Mouse (Mus musculus) intestine, embryonic 15.5 days (tissue): ENCODE measurements around the gene Ermap. TPM values are rescaled to one million over a fixed set of nuclear protein-coding genes. Genes with fewer than 3 reads are reported as not detected.

Experiments
- ATAC-seq: fragments of 200-750 bp; cut with Nextera tagmentation; 2 replicates; pipeline ENCODE4 v1.8.0; 2017; ENCODE audit warnings: moderate TSS enrichment, moderate library complexity
- H3K27ac ChIP-seq: fragments of 300-500 bp; sonication (generic); 2 replicates; pipeline ENCODE4 v1.5.1; 2015; ENCODE audit warnings: mild to moderate bottlenecking, inconsistent platforms
- H3K27me3 ChIP-seq: fragments of 300-500 bp; sonication (generic); replicated peaks from 2 replicates; pipeline ENCODE4 v1.6.1; 2015; ENCODE audit warnings: inconsistent platforms
- H3K36me3 ChIP-seq: fragments of 300-500 bp; sonication (generic); 2 replicates; pipeline ENCODE4 v1.6.1; 2015; ENCODE audit warnings: inconsistent platforms
- H3K4me1 ChIP-seq: fragments of 300-500 bp; sonication (generic); replicated peaks from 2 replicates; pipeline ENCODE4 v1.6.1; 2015; ENCODE audit warnings: inconsistent platforms
- H3K4me2 ChIP-seq: fragments of 300-500 bp; sonication (generic); replicated peaks from 2 replicates; pipeline ENCODE4 v1.6.1; 2015; ENCODE audit warnings: mild to moderate bottlenecking, inconsistent platforms
- H3K4me3 ChIP-seq: fragments of 300-500 bp; sonication (generic); replicated peaks from 2 replicates; pipeline ENCODE4 v1.5.1; 2015; ENCODE audit warnings: inconsistent platforms
- H3K9ac ChIP-seq: fragments of 300-500 bp; sonication (generic); 2 replicates; pipeline ENCODE4 v1.6.1; 2015; ENCODE audit warnings: inconsistent platforms
- H3K9me3 ChIP-seq: fragments of 300-500 bp; sonication (generic); 2 replicates; pipeline ENCODE4 v1.6.1; 2016; ENCODE audit warnings: inconsistent platforms
- WGBS: fragments of 180-500 bp; shearing (Covaris S2); methylation state at CpG from one replicate; pipeline ENCODE4 v1.1.7; 2015; 5-methylcytosine and 5-hydroxymethylcytosine counted together
- polyA plus RNA-seq: library from polyadenylated mRNA; unstranded; fragments of >200 nt; fragmentation: Nextera tagmentation; extraction: Ambion mirVana; gene quantifications from 2 replicates; pipeline ENCODE4 v1.2.1, GENCODE M21; 2015

Gene Ermap
- polyA plus RNA-seq: 5.4 and 5.6 TPM in 2 replicates

GRCm38 (mm10) chr4:119189864-119190263, at the start of gene Ermap:
Gene Ermap, minus strand, starts transcription at chr4:119190011.
- no peak; the same call in 1 of the 2 replicates for ATAC-seq
- H3K27me3 ChIP-seq: no peaks in the 10 kb centered on the region
- WGBS: 63% methylated on average over 6 of the region's 6 CpGs

DNA sequence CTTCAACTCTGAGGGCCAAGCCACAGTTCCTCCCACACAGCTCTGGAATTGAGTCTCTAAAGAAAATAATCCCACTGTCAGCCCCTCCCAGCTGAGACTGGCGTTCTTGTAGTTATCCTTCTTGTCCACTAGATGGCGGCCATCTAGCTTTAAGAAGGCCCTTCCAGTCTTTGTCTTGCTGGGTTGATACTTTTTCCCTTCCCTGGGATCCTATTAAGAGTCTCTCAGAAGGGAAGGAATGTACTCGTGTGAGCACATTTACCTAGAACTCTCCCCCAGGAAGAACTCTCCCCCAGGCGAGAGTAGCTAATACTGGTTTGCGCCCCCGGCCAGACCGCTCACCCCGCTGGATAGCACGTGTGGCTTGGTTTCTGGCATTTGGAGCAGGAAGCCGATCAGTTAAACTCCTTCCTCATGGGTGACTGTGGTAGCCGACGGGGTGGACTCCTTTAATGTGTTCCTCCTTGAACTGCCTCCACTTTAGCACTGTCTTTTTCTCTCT, 49.4 kb upstream of the Ermap start:
- Histone ChIP-seq H3K27ac (no peak overlapping the region), H3K4me2 (peak overlapping the region; percentile 34; the same call in 1 of the 2 replicates), H3K36me3 (peaks cover 13% of the 10 kb centered on the region; the same call in 1 of the 2 replicates), H3K9me3 (no peaks in the 10 kb centered on the region), H3K9ac (no peak overlapping the region), H3K27me3 (no peaks in the 10 kb centered on the region), H3K4me1 (0 out of 2 replicates have a peak, but pooled peaks cover 4% of the 10 kb centered on the region), H3K4me3 (no peak overlapping the region)
- peak; percentile 64 for ATAC-seq
- 39% methylated on average over 12 of the region's 12 CpGs for WGBS

More at GRCm38 (mm10) chr4:119189864-119190263, at the start of gene Ermap:
- H3K9me3 ChIP-seq: no peaks in the 10 kb centered on the region
- H3K36me3 ChIP-seq: no peaks in the 10 kb centered on the region
- H3K9ac ChIP-seq: no peak within 1 kb of the TSS
- H3K4me2 ChIP-seq: no peak within 1 kb of the TSS
- no peak within 1 kb of the TSS for H3K4me3 ChIP-seq
- no peaks in the 10 kb centered on the region for H3K4me1 ChIP-seq
- no peak within 1 kb of the TSS for H3K27ac ChIP-seq

- Histone ChIP-seq H3K27me3 (no peaks in the 10 kb centered on the region), H3K36me3 (peaks cover 13% of the 10 kb centered on the region; the same call in 1 of the 2 replicates), H3K4me3 (no peak overlapping the region), H3K9ac (no peak overlapping the region), H3K27ac (no peak overlapping the region), H3K9me3 (no peaks in the 10 kb centered on the region), H3K4me2 (no peak overlapping the region), H3K4me1 (0 out of 2 replicates have a peak, but pooled peaks cover 4% of the 10 kb centered on the region)
- ATAC-seq: no peak
- WGBS: 82% methylated on average over 3 of the region's 3 CpGs
These were observed 48.9 kb upstream of the Ermap start for GRCm38 (mm10) chr4:119238661-119239060.

- 74% methylated on average over 3 of the region's 3 CpGs for WGBS
- peaks cover 8% of the 10 kb centered on the region; the same call in 1 of the 2 replicates for H3K36me3 ChIP-seq
- H3K27ac ChIP-seq: no peak overlapping the region
- no peak for ATAC-seq
- peak overlapping the region; percentile 68; the same call in 1 of the 2 replicates for H3K4me3 ChIP-seq
- H3K4me2 ChIP-seq: peak overlapping the region; percentile 79
- 0 out of 2 replicates have a peak, but pooled peaks cover 7% of the 10 kb centered on the region for H3K4me1 ChIP-seq
- H3K9me3 ChIP-seq: no peaks in the 10 kb centered on the region
- H3K27me3 ChIP-seq: no peaks in the 10 kb centered on the region
- peak overlapping the region; percentile 62; the same call in 1 of the 2 replicates for H3K9ac ChIP-seq
These were observed 44.5 kb upstream of the Ermap start for GRCm38 (mm10) chr4:119234348-119234747.

- Histone ChIP-seq H3K27me3 (no peaks in the 10 kb centered on the region), H3K36me3 (peaks cover 8% of the 10 kb centered on the region; the same call in 1 of the 2 replicates), H3K4me3 (peak overlapping the region; percentile 68), H3K4me2 (peak overlapping the region; percentile 79), H3K9me3 (no peaks in the 10 kb centered on the region), H3K27ac (peak overlapping the region; percentile 54), H3K9ac (peak overlapping the region; percentile 62), H3K4me1 (0 out of 2 replicates have a peak, but pooled peaks cover 7% of the 10 kb centered on the region)
- WGBS: under 1% methylated on average over 36 of the region's 36 CpGs
- peak; percentile 61 for ATAC-seq
These were observed 43.6 kb upstream of the Ermap start for GRCm38 (mm10) chr4:119233256-119233901.

DNA sequence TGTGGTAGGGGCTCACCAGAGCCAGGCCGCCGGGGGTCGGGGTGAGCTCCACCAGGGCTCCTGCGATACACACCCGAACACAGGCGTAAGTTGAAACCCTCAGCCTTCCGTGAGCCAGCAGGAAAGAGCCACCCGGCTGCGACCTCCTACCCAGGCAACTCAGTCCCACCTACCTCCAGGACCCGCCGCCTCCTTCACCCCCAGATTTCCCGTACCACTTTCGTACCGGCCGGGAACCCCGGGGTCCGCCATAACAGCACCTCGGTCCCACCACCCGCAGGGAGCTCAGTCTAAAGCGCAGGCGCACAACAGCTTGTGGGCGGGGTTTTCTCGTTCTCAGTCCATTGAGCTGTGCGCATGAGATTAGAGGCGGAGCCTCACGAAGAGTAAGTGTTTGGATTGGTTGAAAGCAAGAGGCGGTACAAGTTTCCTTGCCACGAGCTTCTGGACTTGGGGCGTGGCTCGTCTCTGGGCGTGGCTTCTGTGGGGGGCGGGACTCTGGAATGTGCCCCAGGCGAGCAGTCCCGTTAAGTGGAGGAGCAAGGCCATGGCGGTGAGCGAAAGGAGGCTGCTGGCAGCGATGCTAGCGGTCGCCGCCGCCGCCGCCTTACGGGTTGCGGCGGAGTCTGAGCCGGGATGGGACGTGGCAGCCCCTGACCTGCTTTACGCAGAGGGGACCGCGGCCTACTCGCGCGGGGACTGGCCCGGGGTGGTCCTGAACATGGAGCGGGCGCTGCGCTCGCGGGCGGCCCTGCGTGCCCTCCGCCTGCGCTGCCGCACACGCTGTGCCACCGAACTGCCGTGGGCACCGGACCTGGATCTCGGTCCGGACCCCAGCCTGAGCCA, 42.8 kb upstream of the Ermap start, which contains the start of the genes AU022252 and P3h1:
Gene AU022252 (minus strand): TSS at position 303 of the 846 bp plus-strand sequence.
Gene P3h1 (plus strand): TSS at position 506 of the 846 bp plus-strand sequence.
- Histone ChIP-seq H3K4me3 (peak within 1 kb of the TSS; percentile 68), H3K27ac (peak within 1 kb of the TSS; percentile 54), H3K36me3 (peaks cover 10% of the 10 kb centered on the region; the same call in 1 of the 2 replicates), H3K9ac (peak within 1 kb of the TSS; percentile 82), H3K4me2 (peak within 1 kb of the TSS; percentile 79), H3K27me3 (no peaks in the 10 kb centered on the region), H3K4me1 (0 out of 2 replicates have a peak, but pooled peaks cover 7% of the 10 kb centered on the region), H3K9me3 (no peaks in the 10 kb centered on the region)
- under 1% methylated on average over 71 of the region's 71 CpGs for WGBS
- ATAC-seq: peak; percentile 98

GRCm38 (mm10) chr4:119226751-119227150, 36.9 kb upstream of the Ermap start:
- no peak overlapping the region for H3K4me2 ChIP-seq
- H3K4me3 ChIP-seq: no peak overlapping the region
- 0 out of 2 replicates have a peak, but pooled peaks cover 2% of the 10 kb centered on the region for H3K4me1 ChIP-seq
- H3K9ac ChIP-seq: no peak overlapping the region
- no peak overlapping the region for H3K27ac ChIP-seq
- no peak for ATAC-seq
- no peaks in the 10 kb centered on the region for H3K27me3 ChIP-seq
- 94% methylated on average over 11 of the region's 11 CpGs for WGBS
- H3K36me3 ChIP-seq: peaks cover 24% of the 10 kb centered on the region
- H3K9me3 ChIP-seq: no peaks in the 10 kb centered on the region

DNA sequence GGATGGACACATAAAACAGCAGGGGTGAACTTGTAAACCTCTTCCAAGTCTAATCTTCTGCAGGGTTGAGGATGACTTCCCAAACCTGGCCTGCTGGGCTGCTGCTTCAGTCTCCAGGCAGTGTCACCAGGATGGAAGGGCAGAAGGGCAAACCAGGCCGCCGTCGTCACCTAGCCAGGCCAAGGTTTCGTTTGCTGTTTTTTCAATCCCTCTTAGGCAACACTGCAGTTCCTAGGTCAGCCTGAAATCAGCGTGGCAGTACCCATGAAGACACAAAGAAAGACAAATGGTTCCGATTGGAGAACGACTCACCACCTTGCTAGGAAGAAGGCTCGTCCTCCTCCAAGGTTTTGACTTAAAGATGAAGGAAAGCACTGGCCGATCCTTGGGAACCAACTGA, 35.9 kb upstream of the Ermap start:
- Histone ChIP-seq H3K36me3 (peaks cover 24% of the 10 kb centered on the region), H3K9ac (no peak overlapping the region), H3K27ac (no peak overlapping the region), H3K27me3 (no peaks in the 10 kb centered on the region), H3K4me2 (no peak overlapping the region), H3K9me3 (no peaks in the 10 kb centered on the region), H3K4me3 (no peak overlapping the region), H3K4me1 (no peaks in the 10 kb centered on the region)
- no peak for ATAC-seq
- WGBS: 91% methylated on average over 9 of the region's 9 CpGs

DNA sequence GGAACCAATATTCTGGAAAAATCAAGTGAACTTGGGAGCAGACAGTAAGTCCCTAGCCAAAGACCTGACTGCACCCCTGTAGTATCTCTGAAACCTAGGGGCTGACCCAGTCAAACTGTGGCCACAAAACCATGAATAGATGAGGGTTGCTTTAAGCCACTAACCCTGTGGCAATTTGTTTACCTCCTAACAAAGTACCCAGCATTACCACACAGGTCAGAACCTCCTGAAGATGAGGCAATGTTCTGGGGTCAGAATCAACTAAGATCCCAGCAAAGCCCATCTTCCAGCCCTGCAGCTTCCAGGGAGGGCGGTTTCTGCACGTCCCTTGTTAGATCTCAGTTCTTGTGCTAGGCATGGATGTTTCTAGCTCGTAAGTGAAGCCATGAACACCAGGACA, 34.7 kb upstream of the Ermap start:
- no peaks in the 10 kb centered on the region for H3K4me1 ChIP-seq
- no peak overlapping the region for H3K27ac ChIP-seq
- no peak overlapping the region for H3K4me3 ChIP-seq
- no peaks in the 10 kb centered on the region for H3K27me3 ChIP-seq
- no peak overlapping the region for H3K9ac ChIP-seq
- no peak for ATAC-seq
- 92% methylated on average over 3 of the region's 3 CpGs for WGBS
- no peaks in the 10 kb centered on the region for H3K9me3 ChIP-seq
- H3K4me2 ChIP-seq: no peak overlapping the region
- H3K36me3 ChIP-seq: peaks cover 24% of the 10 kb centered on the region

DNA sequence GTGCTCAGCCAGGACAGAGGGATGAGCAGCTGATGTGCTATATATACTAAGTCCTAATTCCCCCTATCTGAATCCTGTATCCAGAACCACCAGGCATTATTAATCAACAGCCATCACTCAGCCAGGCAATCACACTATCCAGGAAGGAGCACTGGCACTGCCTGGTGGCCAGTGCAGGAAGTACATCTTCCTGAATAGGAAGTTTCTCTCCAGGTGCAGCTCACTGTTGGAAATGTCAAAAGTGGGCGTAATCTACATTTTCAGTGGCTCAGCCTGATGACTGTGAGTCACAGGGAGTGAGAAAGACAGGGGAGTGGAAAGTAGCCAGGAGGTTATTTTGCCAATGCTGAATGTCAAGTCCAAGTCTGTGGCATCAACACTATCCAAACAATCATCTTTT, 33.9 kb upstream of the Ermap start:
- Histone ChIP-seq H3K27ac (no peak overlapping the region), H3K27me3 (no peaks in the 10 kb centered on the region), H3K4me2 (no peak overlapping the region), H3K9me3 (no peaks in the 10 kb centered on the region), H3K4me3 (no peak overlapping the region), H3K4me1 (no peaks in the 10 kb centered on the region), H3K36me3 (peaks cover 24% of the 10 kb centered on the region), H3K9ac (no peak overlapping the region)
- WGBS: 89% methylated on average over 1 of the region's 1 CpGs
- peak; percentile 29; the same call in 1 of the 2 replicates for ATAC-seq

DNA sequence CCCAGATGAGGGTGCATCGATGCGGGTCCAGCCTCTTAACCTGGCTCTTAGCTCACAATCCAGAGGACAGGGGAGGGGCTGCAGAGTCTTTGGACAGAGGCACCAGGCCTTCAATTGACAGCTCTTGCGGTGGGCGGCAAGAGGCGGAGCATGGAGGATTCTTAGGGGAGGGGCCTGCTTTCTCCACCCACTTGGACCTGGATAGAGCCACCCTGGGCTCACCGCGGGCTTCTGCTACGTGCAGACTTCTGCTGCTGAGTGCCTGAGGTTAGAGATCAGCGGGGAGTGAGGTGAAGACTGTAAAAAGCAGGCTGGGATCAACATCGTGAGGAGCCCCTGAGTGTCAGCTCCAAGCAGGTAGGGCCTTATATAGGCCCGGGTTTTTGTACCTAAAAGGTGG, 28.4 kb upstream of the Ermap start, which contains the start of gene Tmem269:
Gene Tmem269 (minus strand): TSS at position 49 of the 400 bp plus-strand sequence.
- WGBS: 13% methylated on average over 11 of the region's 11 CpGs
- H3K9ac ChIP-seq: no peak within 1 kb of the TSS
- no peaks in the 10 kb centered on the region for H3K36me3 ChIP-seq
- no peaks in the 10 kb centered on the region for H3K9me3 ChIP-seq
- H3K27me3 ChIP-seq: no peaks in the 10 kb centered on the region
- H3K27ac ChIP-seq: no peak within 1 kb of the TSS
- no peak within 1 kb of the TSS for H3K4me2 ChIP-seq
- no peak within 1 kb of the TSS for H3K4me3 ChIP-seq
- ATAC-seq: no peak
- no peaks in the 10 kb centered on the region for H3K4me1 ChIP-seq

DNA sequence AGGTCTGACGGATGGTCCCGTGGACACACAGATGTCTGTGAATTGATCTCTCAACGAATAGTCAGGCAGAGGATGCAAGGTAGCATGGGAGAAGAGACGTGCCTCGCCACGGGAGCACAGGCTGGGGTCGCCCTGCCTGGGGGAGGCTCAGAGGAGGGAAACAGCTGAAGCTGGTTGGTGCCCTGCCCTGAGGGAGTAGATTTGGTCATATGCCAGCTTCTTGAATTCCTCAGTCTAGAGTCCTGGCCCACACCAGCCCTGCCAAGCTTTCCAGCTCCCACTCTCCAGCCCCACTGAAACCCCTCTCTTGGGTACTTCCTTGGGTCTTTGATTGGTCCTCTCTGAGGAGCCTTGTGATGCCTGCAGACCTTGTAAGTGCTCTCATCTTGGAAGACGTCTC, 26.9 kb upstream of the Ermap start:
- Histone ChIP-seq H3K36me3 (no peaks in the 10 kb centered on the region), H3K27me3 (no peaks in the 10 kb centered on the region), H3K27ac (no peak overlapping the region), H3K9ac (no peak overlapping the region), H3K4me1 (no peaks in the 10 kb centered on the region), H3K4me3 (no peak overlapping the region), H3K4me2 (no peak overlapping the region), H3K9me3 (no peaks in the 10 kb centered on the region)
- WGBS: 75% methylated on average over 8 of the region's 8 CpGs
- peak; percentile 22; the same call in 1 of the 2 replicates for ATAC-seq
